Mouse (Mus musculus): ENCODE measurements at regions not wholly inside any gene's neighbourhood (a gene's known extent, or its start where the extent isn't known, plus 50 kb on each side); places are given as distances from the start of the nearest gene placed in this dataset.

DNA sequence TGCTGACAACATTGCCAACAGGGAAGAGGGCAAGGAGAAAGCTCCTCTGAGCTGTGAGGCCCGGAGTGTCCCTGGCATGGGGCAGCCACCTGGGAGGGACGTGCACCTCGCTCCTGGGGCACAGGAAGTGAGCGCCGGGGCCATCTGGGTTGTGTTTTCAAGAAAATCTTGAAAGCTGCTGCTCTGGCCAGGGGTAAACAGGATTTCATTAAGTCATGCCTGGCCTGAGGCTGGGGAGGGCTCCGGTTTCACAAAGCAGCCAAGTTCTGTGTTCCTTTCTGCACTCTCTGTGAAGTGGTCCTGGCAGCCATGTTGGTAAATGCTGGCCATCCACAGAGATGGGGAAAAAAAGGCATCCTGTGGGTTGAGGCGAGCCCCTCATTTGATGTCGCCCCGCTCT, 406.8 kb upstream of the Zmiz1 start:
- in situ Hi-C loops (cut with MboI, MseI): no loop called here

DNA sequence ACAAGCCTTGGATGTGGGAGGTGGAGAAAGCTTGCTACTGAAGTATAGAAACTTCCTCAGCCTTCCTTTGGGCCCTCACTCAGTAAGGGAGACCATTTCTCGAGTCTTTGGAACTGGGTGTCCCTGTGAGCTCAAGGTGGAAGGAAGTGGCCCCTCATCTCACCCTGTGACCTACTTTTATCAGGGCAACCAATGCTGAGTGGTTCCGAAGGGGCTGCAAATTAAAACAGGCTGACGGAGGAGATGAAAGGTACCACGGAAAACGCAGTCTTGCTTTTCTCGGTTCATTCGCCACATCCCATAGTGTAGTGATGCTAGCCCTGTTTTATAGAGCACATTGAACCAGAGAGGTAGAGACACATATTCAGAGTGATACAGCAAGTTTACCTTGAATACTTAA, 399.6 kb upstream of the Zmiz1 start:
- in situ Hi-C loops (cut with MboI, MseI): no loop called here

DNA sequence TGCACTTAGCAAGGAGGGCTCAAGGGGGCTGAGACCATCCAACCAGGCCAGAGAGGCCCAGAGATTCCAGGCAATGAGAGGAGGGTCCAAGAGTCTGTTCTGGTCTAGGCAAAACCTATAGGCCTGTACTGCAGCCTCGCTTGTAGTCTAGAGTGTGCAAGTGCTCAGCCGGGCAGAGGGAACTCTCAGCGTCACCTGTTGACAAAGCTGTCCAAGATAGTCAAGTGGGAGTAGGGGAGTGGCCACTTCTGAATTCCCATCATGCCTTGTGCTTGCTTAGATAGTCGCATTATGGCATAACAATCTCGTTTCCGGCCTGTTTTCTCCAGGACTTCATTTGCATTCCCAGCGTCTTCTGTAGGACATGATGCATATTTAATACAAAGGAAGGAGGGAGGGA, 398.7 kb upstream of the Zmiz1 start:
- in situ Hi-C loops (cut with MboI, MseI): no loop called here

DNA sequence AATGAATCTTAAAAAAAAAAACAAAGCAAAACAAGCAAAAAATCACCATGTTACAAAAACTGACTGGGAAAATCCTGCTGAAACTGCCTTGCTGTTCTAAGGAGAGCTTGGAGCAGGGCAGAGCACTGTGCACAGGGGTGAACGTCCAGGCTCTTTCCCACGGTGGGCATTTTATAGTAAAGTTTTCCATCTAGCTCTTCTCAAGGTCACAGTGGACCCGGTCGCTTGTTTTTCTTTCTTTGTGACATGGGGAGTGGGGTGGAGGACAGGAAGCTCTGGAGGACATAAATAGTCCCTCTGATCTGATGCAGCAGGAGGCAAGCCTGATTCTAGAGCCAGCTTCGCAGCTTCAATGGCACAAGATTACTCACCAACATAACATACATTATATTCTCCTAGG, 395.9 kb upstream of the Zmiz1 start:
- in situ Hi-C loops (cut with MboI, MseI): no loop called here

DNA sequence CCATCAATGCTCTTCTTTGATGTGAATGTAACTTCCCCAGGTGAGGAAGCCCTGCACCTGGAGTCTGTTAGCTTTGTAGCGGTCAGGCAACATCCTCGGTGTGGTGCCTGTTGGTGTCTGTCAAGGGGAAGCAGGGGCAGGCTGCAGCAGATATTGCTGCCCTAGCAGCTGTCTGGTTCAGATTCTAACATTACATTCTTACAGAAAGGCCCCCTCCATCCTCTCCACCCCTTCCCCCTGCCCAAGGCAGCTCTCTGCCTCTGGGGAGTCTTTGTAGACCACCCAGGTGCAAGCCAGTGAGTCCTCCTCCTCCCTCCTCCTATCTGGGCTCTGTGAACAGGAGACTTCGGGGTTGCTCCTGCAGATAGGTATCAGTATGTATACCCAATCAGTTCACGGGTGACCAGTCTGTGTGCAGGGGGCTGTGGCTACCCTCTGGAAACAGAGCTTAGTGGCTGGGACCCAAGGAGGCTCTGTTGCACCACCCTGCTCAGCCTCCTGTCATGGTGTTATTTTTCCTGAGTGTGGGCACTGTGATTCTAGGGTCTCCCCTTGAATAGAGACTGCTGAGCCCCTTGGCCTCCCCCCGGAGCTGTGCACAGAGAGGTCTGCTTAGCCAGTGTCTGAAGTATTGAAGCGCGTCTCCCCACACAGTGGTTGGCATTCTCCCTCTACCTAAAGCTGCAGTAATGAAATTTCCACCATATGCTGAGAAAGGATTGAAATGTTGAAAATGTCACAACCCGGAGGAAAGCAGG, 394.6 kb upstream of the Zmiz1 start:
- in situ Hi-C loops (cut with MboI, MseI): no loop called here

DNA sequence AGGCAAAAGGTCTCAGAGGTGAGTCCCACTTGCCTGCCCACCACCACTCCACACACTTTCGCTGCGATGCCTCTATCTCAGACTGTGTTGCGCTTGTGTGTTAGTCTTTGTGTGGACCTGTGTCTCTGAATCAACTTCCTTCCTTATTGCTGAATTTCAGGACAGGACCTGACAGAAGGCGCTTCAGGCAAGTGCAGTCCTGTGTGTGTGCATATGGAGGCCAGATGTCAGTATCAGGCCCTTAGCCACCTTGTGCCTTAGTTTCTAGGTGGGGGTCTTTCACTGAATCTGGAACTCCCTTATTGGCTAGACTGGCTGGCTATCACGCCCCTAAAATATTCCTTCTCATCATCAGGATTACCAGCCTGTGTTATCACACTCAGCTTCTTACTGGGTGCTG, 391.6 kb upstream of the Zmiz1 start:
- in situ Hi-C loops (cut with MboI, MseI): no loop called here

DNA sequence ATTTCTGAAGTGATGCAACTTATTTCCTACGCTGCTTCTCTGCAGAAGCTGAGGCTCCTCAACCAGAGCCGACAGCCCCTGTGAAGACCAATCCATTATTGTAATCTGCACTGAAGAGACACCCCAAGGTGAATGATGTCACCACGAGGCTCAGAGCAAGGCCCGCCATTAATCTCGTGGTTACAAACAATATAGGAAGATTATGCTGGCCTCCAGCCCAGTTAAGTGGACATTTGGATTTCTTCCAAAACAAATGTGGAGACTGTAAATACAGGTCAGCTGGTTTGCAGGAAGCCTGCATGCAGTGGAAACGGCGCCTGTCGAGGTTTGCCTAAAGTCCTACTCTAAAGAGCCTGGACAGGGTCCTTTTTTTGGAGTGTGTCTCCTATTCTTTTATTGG, 390.6 kb upstream of the Zmiz1 start:
- in situ Hi-C loops (cut with MboI, MseI): no loop called here

DNA sequence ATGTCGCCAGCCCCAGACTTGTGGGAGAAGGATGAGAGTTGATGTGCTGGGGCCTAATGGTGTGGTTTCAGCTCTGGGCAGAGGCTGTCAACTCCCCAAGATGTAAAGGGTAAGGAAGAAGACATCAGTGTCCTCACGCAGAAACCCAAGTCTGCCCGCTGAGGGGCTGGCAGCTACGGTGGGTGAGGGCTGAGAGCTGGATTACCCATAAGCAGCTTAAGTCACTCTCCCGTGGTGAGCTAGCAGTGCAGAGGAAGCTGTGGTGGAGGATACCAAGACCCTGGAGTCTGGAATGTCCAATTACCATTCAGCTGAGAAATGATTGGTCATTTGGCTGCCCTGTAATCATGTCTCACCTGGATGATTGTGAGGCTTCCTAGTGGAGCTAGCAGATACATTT, 385.8 kb upstream of the Zmiz1 start:
- in situ Hi-C loops (cut with MboI, MseI): no loop called here

DNA sequence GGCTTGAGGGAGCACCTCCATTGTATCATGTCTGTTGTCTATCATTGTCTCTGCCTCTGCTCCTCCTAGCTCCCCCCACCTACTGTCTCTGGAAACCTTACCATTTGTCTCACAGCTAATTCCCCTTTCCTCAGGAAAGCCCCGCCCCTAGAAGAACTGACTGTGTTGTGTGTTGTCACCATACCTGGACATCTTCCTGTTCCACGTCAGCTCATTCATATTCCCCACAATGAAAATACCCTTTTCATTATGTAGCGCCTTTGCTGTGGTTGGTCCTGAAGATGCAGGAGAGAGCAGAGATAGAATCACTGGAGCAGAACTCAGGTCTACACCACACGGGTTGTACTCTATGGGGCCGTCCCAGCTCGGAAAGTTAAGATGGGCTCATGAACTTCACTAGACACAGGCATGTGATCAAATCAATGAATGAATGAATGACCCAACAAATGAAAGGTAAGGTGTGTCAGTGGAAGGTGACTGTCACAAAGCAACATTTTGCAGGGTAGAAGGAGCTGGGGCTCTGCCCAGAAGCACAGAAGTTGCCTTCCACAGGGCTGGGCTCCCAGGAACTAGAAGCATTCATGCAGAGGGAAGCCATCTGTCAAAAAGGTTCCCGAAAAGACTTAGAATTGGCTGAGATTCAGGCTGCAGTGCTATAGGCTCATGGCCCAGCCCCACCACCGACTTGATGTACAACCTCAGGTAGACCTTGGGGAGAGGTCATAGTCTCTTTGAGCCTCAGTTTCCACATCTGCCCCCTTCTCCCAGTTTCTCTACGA, 384.8 kb upstream of the Zmiz1 start:
- in situ Hi-C loops (cut with MboI, MseI): no loop called here

DNA sequence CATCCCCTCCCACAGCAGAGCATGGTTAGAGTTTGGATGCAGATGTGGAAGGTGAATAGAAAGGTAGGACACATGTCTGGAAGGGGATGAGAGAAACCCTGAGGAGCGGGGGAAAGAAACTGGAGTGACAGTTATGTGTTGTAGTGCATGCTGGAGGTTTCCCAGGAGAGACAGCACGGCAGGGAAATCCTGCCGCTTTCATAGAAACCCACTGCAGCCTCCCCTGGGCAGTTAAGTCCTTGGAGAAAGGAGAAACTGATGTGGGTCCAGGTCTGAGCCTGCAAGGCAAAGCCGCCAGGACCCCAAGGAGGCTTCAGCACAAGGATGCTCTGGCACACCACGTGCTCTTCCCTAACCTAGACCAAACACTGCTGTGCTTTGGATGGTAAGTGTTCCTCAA, 384.1 kb upstream of the Zmiz1 start:
- in situ Hi-C loops (cut with MboI, MseI): no loop called here

DNA sequence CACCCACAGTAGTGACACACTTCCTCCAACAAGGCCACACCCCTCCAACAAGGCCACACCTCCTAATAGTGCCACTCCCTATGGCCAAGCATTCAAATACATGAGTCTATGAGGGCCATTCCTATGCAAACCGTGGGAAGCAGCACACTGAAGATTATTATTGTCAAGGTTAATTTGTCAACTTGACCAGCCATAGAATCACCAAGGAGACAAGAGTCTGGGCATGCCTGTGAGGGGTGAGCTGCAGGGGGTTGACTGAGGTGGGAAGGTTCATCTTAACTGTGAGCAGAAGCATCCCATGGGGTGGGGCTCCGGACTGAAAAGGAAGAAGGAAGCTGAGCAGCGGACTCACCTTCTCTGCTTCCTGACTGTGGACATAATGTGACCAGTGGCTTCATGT, 378.6 kb upstream of the Zmiz1 start:
- in situ Hi-C loops (cut with MboI, MseI): no loop called here

DNA sequence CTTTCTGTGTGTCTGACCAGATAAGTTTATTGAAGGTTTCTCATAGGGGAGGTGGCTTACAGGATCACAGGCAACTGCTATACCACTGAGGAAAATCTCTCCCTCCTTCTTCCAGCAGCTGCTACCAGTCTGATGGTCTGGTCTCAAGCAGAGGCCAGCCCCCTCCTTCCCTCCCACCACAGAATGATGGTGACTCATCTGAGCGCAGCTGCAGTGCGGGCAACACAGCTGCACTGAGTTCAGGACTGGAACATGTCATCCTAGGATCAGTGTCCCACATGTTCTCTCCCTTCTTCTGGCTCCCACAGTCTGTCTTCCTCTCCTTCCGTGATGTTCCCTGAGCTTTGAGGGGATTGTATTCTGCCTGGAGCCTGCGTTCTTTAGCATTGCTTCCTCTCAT, 375.1 kb upstream of the Zmiz1 start:
- in situ Hi-C loops (cut with MboI, MseI): no loop called here

DNA sequence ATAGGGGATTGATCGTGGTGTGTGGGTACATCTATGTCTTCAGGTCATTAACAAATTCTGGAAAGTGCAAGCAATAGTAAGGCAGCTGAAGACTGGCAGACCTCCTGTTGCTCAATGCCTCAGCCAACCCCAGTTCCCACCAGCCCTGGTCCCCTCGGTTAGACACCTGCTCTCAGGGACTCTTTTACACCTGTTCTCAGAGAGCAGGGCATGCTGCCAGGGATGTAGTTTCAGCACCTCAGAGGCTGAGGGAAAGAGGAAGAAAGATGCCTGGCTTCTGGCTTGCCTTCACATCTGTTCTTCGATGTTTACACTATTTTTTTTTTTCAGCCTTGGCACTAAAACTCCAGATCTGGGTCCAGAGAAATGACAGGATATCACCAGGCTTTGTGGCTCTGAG, 362.2 kb upstream of the Zmiz1 start:
- in situ Hi-C loops (cut with MboI, MseI): no loop called here

DNA sequence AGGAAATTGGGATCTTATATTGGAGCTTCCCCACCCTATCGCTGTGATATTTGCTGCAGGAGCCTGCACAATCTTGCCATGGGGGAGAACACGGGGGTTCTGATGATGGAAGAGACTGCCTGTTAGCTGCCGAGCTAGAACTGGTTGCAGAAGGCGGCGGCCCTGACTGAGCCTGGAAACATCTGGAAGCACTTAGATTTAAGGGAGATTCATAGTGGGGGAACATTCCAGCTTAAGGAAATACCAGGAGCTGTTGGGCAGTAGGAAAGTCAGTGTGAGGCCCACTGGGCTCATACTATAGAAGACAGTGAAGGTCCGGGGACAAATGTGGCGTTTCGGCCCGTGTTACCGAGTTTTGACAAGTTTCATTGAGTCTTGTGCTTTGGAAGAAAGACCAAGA, 353.6 kb upstream of the Zmiz1 start:
- in situ Hi-C loops (cut with MboI, MseI): no loop called here

DNA sequence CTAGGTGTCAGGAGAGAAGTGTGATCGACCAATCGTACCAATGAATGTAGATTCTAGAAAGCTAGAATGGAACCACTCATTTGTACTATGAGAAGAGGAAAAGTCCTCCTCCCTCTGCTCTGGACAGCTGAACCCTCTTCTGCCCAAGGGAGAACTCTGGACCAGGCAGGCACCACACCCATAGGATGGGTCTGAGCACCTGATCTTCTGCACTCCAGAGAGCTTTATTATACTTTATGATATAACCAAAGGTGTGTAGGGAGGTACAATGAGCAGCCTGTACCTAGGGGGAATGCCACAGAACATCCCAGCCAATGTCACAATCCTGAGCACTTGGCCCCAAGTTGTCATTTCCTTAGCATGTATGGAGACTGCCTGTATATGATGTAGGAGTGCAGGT, 352.5 kb upstream of the Zmiz1 start:
- in situ Hi-C loops (cut with MboI, MseI): no loop called here

DNA sequence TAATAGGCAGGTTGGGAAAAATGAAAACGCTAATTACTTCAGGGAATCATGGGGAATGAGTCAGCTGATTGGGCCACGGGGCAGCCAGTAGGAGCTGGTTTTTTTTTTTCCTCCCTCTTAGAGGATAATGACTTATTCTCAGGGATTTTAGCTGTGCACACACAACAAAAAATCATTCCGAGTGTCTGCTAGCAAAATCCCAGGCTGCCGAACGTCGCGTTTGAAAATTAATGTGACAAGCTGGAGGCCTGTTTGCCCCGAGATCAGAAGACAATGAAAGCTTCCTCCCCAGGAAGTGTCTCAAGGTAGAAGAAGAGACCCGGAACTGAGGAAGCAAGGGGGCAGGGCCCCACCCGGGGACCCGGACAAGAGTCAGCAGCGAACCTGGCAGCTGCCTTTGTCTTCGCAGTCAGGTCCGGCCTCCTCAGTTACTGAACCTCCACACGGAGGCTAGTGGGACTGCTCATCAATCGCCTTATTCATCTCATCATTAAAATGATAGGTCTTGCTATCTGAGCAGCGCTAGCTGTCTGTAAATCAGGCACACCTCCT, 350.8 kb upstream of the Zmiz1 start:
- in situ Hi-C loops (cut with MboI, MseI): no loop called here

DNA sequence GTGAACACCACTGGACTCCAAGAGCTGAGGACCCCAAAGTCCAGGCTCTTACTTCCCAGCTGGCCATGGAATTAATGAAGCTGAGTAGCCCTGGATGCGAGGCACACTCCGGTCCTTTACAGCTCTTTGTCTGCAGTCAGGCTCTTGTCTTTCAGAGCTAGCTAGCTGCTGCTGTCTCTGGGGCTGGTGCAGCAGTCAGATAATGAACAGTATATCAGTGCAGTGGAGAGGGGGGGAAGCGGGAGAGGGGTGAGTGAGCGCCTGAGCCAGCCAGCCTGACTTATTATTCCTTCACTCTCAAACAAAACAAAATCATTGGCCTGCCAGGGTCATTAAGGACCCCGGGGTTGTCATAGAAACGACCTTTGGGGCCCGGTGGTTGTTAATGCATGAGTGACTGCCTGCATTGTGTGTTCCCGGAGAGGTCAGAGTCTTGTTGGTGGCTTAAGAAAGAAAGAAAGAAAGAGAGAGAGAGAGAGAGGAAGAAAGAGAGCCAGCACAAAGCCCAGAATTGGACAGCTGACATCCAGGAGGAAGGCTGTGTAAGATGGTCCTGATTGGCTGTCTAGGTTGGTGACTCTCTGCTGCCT, 350.2 kb upstream of the Zmiz1 start:
- in situ Hi-C loops (cut with MboI, MseI): no loop called here

DNA sequence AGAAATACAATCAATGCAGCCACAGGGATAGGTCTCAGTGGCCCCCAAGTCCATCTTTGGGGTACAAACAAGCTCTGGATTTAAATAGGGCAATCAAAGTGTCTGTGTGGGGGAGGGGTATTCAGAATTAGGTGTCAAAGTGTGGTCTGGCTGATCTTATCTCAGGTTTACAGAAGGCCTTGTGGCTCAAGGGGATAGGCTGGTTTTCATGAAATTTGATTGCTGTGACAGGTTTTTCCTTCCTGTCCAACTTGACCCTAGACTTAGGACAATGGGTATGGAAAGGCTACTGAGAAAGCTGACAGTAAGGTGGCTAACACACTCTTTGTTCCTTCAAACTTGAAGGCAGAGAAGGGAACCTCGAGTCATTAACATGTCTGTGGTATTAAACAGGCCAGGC, 349.3 kb upstream of the Zmiz1 start:
- in situ Hi-C loops (cut with MboI, MseI): loop anchor here (10.0 kb wide), 1 partner anchor 455 kb away; no protein-coding TSS in a partner anchor

DNA sequence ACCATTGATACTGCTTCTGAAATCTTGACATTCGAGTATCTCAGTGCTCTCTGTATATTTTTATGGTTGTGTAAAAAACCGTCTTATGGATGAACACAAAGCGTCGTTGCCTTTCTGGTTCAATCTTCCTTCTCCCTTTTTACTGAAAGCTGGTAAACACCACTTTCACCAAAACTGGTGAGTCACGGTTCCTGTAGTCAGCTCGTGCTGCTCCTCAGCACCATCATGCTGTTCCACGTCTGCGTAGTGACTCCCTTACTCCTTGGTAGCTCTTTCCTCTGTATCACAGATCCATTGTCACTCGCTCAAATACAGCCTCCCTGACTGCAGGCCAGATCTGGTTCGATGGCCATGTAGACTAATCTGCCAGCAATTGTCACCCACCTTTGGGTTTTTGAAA, 346.2 kb upstream of the Zmiz1 start:
- in situ Hi-C loops (cut with MboI, MseI): loop anchor here (10.0 kb wide), 1 partner anchor 452 kb away; no protein-coding TSS in a partner anchor

DNA sequence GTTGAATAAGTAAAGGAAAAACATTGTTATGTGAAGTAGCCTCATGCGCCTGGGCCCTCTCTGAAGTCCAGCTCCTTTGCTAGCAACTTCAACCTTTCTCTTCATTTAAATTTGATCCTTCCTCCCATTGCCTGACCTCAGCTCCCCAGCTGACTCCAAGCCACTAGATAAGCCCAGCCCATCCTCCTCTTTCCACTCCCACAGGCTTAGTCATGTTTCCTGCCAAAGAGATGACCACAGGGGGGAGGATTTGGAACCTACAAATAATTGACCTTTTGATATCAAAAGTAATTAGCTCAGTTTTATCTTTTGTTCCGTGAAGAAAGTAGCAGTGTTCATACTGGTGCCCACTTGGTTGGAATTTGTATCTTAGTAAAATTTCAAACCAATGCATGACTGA, 345.7 kb upstream of the Zmiz1 start:
- in situ Hi-C loops (cut with MboI, MseI): loop anchor here (10.0 kb wide), 1 partner anchor 451 kb away; no protein-coding TSS in a partner anchor

DNA sequence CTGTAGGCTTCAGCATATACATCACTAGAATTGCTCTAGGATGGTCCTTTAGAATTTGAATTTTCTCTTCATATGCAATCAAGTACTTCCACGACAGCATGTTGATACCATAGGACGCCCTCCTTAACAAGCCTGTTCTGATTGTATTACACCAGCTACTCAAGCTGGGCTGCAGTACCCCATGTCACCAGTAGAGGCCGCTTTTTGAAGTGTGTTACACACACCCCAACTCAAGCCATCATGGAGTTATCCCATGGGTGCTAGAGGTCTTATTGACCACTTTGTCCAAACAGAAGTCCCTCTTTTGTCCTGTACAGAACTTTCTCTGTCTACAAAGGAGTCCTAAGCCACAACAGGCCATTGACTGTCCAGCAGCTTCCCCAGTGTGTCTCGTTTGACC, 342.6 kb upstream of the Zmiz1 start:
- in situ Hi-C loops (cut with MboI, MseI): loop anchor here (10.0 kb wide), 1 partner anchor 448 kb away; no protein-coding TSS in a partner anchor

DNA sequence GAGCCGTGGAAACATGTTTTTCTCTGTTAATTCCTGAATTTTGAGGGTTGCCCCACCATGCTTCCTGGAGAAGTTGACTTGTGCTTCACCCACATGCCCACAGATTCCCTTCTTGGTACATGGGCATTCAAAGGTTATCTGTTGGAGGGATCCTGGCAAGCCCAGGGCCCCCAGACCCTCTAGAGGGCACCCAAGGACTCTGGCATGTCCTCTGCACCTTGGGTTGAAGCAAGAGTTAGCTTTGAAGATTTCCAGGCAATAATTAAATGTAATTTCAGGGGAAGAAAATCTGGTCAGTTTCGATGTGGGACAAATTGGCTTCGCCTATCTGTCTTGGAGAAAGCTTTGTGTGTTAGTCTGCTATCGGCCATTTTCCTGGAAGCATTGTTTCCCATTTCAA, 339.0 kb upstream of the Zmiz1 start:
- in situ Hi-C loops (cut with MboI, MseI): loop anchor here (10.0 kb wide), 1 partner anchor 445 kb away; no protein-coding TSS in a partner anchor

Measured in T-helper 1 cell (primary cell).